Mouse (Mus musculus) neutrophil, adult 5-6 weeks (primary cell): Measurements from ENCODE around the gene B230217C12Rik. TPM values are rescaled to one million over a fixed set of nuclear protein-coding genes. Genes with fewer than 3 reads are reported as not detected.

ENCODE experiments used
- total RNA-seq: library from RNA; stranded (forward); fragments of 200-1000 nt; gene quantifications from 2 replicates; pipeline ENCODE4 v1.2.3, GENCODE M21; 2017

B230217C12Rik gene
- total RNA-seq, 1 experiment from 2014 or later = 0.47 TPM

Other genes starting within 250 kb of the B230217C12Rik start
- gene Epop, start 211.1 kb upstream of the B230217C12Rik start, total RNA-seq = 0.35 and 0.61 TPM in 2 replicates
- 63.2 and 69.2 TPM in 2 replicates for gene Mllt6, start 177.4 kb upstream of the B230217C12Rik start, total RNA-seq
- gene Cisd3, start 155.0 kb upstream of the B230217C12Rik start, total RNA-seq = 7.2 and 13.5 TPM in 2 replicates
- not detected in 2 replicates for gene Pcgf2, start 140.3 kb upstream of the B230217C12Rik start, total RNA-seq
- gene Psmb3, start 137.4 kb upstream of the B230217C12Rik start, total RNA-seq = 89.0 and 97.7 TPM in 2 replicates
- gene Pip4k2b, start 96.1 kb upstream of the B230217C12Rik start, total RNA-seq = 29.0 and 30.6 TPM in 2 replicates
- gene Cwc25, start 74.2 kb upstream of the B230217C12Rik start, total RNA-seq = 35.0 and 41.2 TPM in 2 replicates
- gene 1700001P01Rik, start 64.9 kb upstream of the B230217C12Rik start, total RNA-seq = 0.81 and 2.7 TPM in 2 replicates
- 1,248 and 1,304 TPM in 2 replicates for gene Rpl23, start 58.3 kb upstream of the B230217C12Rik start, total RNA-seq
- gene Lasp1, start 41.8 kb upstream of the B230217C12Rik start, total RNA-seq = 257 and 315 TPM in 2 replicates
- 1.0 and 2.3 TPM in 2 replicates for gene Fbxo47, start 43.4 kb downstream of the B230217C12Rik start, total RNA-seq
- 1.2 and 2.9 TPM in 2 replicates for gene Plxdc1, start 145.7 kb downstream of the B230217C12Rik start, total RNA-seq
- 54.0 and 56.4 TPM in 2 replicates for gene Arl5c, start 155.4 kb downstream of the B230217C12Rik start, total RNA-seq
- gene Cacnb1, start 182.3 kb downstream of the B230217C12Rik start, total RNA-seq = 4.1 and 4.8 TPM in 2 replicates
- 1,086 and 1,116 TPM in 2 replicates for gene Rpl19, start 185.9 kb downstream of the B230217C12Rik start, total RNA-seq
- gene Stac2, start 212.7 kb downstream of the B230217C12Rik start, total RNA-seq = 5.3 and 7.8 TPM in 2 replicates